Mouse (Mus musculus): ENCODE measurements at regions not wholly inside any gene's neighbourhood (a gene's known extent, or its start where the extent isn't known, plus 50 kb on each side); places are given as distances from the start of the nearest gene placed in this dataset.

GRCm38 (mm10) chrX:161487691-161488090 is 200.4 kb downstream of the Gm15262 start:
- peak in 1 of 2 experiments; percentile 16 for DNase-seq (ENCODE audit: low spot score in 2 of 2)

- no peak for DNase-seq (ENCODE audit: low spot score in 2 of 2)
Measured at GRCm38 (mm10) chrX:161511341-161511740, 205.5 kb upstream of the Rai2 start.

- DNase-seq (ENCODE audit: low spot score in 2 of 2), result no peak
Measured at GRCm38 (mm10) chrX:161523432-161524256, 193.2 kb upstream of the Rai2 start.

GRCm38 (mm10) chrX:161524257-161524646 is 192.6 kb upstream of the Rai2 start:
- DNase-seq (ENCODE audit: low spot score in 2 of 2), result no peak

GRCm38 (mm10) chrX:161537290-161537689 is 179.6 kb upstream of the Rai2 start:
- no peak for DNase-seq (ENCODE audit: low spot score in 2 of 2)

- no peak for DNase-seq (ENCODE audit: low spot score in 2 of 2)
Measured at GRCm38 (mm10) chrX:161556896-161557295, 160.0 kb upstream of the Rai2 start.

- no peak for DNase-seq (ENCODE audit: low spot score in 2 of 2)
Measured at GRCm38 (mm10) chrX:161558511-161558910, 158.4 kb upstream of the Rai2 start.

GRCm38 (mm10) chrX:161566435-161566834 is 150.4 kb upstream of the Rai2 start:
- DNase-seq (ENCODE audit: low spot score in 2 of 2), result no peak

- no peak for DNase-seq (ENCODE audit: low spot score in 2 of 2)
Measured at GRCm38 (mm10) chrX:161582019-161582659, 134.7 kb upstream of the Rai2 start.

- DNase-seq (ENCODE audit: low spot score in 2 of 2), result no peak
Measured at GRCm38 (mm10) chrX:161583872-161584271, 133.0 kb upstream of the Rai2 start.

GRCm38 (mm10) chrX:161633869-161634268 is 83.0 kb upstream of the Rai2 start:
- DNase-seq (ENCODE audit: low spot score in 2 of 2), result no peak

GRCm38 (mm10) chrX:161634342-161634741 is 82.5 kb upstream of the Rai2 start:
- DNase-seq (ENCODE audit: low spot score in 2 of 2), result no peak

GRCm38 (mm10) chrX:161635678-161636077 is 81.2 kb upstream of the Rai2 start:
- peak in 1 of 2 experiments; percentile 15 for DNase-seq (ENCODE audit: low spot score in 2 of 2)

GRCm38 (mm10) chrX:161653106-161653505 is 63.8 kb upstream of the Rai2 start:
- DNase-seq (ENCODE audit: low spot score in 2 of 2), result no peak

- no peak for DNase-seq (ENCODE audit: low spot score in 2 of 2)
Measured at GRCm38 (mm10) chrX:161660106-161660505, 56.8 kb upstream of the Rai2 start.

- no peak for DNase-seq (ENCODE audit: low spot score in 2 of 2)
Measured at GRCm38 (mm10) chrX:161661936-161662335, 54.9 kb upstream of the Rai2 start.

Data from urinary bladder, postnatal 4 days (tissue).